Mouse (Mus musculus) limb, embryonic 13.5 days (tissue): ENCODE results near the gene Ciao1. TPM values are rescaled to one million over a fixed set of nuclear protein-coding genes. Genes with fewer than 3 reads are reported as not detected.
"Not testable (repeated sequence)": the region's sequence is repeated elsewhere in the genome, so short reads cannot be mapped to it uniquely, and the experiment has no call there.

Experiments used
- ATAC-seq: fragments of 200-750 bp; cut with Nextera tagmentation; 2 replicates; pipeline ENCODE4 v1.8.0; 2017; ENCODE audit warnings: low read depth, moderate number of reproducible peaks, moderate TSS enrichment; ENCODE audit not compliant: low FRiP score
- H3K27ac ChIP-seq: fragments of 300-500 bp; sonication (generic); 2 replicates; pipeline ENCODE4 v1.5.1; 2015; ENCODE audit warnings: inconsistent platforms, mild to moderate bottlenecking, moderate library complexity
- H3K27me3 ChIP-seq: fragments of 300-500 bp; sonication (generic); 2 replicates; pipeline ENCODE4 v1.6.1; 2015; ENCODE audit warnings: mild to moderate bottlenecking, inconsistent platforms
- H3K36me3 ChIP-seq: fragments of 300-500 bp; sonication (generic); 2 replicates; pipeline ENCODE4 v1.6.1; 2015; ENCODE audit warnings: inconsistent platforms, mild to moderate bottlenecking, moderate library complexity
- H3K4me1 ChIP-seq: fragments of 300-500 bp; sonication (generic); 2 replicates; pipeline ENCODE4 v1.6.1; 2015; ENCODE audit warnings: inconsistent platforms
- H3K4me2 ChIP-seq: fragments of 300-500 bp; sonication (generic); replicated peaks from 2 replicates; pipeline ENCODE4 v1.6.1; 2015; ENCODE audit warnings: inconsistent platforms, mild to moderate bottlenecking, moderate library complexity
- H3K4me3 ChIP-seq: fragments of 300-500 bp; sonication (generic); 2 replicates; pipeline ENCODE4 v1.5.1; 2015; ENCODE audit warnings: moderate library complexity, mild to moderate bottlenecking, inconsistent platforms
- H3K9ac ChIP-seq: fragments of 300-500 bp; sonication (generic); 2 replicates; pipeline ENCODE4 v1.6.1; 2015; ENCODE audit warnings: mild to moderate bottlenecking, inconsistent platforms
- H3K9me3 ChIP-seq: fragments of 300-500 bp; sonication (generic); 2 replicates; pipeline ENCODE4 v1.6.1; 2016; ENCODE audit warnings: inconsistent platforms
- WGBS: fragments of 180-500 bp; shearing (Covaris S2); methylation state at CpG from one replicate; pipeline ENCODE4 v1.1.7; 2015; 5-methylcytosine and 5-hydroxymethylcytosine counted together
- polyA plus RNA-seq: library from polyadenylated mRNA; unstranded; fragments of >200 nt; fragmentation: Nextera tagmentation; extraction: Ambion mirVana; gene quantifications from 2 replicates; pipeline ENCODE4 v1.2.1, GENCODE M21; 2015

Ciao1 gene
- polyA plus RNA-seq, result 65.6 and 67.2 TPM in 2 replicates

DNA sequence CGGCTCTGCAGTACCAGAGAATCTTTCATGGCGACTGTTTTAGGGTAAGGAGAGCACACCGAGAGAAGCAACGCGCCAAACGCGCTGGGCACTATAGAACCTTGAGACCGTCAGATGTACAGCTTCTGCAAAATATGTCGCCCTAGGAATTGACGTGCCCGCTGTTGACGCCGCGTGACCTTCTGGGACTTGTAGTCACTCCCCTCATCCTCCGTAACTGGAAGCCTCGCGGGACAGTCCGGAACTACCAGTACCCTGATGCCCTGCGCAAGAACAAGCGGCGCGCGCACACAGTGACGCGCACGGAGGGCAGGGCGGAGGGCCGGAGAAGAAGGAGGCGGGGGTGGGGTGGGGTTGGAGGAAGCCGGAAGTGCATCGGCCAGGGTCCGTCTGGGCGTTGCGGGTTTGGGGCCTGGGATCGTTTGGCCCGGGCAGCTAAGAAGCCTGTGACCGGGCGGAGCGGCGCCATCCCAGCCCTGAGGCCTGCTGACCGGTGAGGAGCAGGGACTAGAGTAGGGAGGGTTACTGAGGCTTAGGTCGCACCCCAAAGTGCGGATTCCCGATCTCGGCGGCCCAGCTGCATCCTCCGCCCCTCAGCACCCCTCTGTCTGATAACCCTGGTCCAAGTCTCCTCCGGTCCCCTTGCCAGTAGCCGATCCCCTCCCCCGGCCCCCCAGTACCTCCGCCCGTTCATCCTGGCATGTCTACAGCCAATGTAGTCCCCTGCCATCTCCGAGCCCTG is at the start of gene Ciao1, which contains the start of gene Tmem127:
TSS of gene Ciao1 (minus strand) at position 225 of the 742 bp plus-strand sequence.
TSS of gene Tmem127 (plus strand) at position 317 of the 742 bp plus-strand sequence.
- Histone ChIP-seq H3K27ac (peak within 1 kb of the TSS; percentile 48; the same call in 1 of the 2 replicates), H3K4me3 (peak within 1 kb of the TSS; percentile 91), H3K27me3 (no peaks in the 10 kb centered on the region), H3K36me3 (peaks cover 33% of the 10 kb centered on the region), H3K9me3 (no peaks in the 10 kb centered on the region), H3K9ac (peak within 1 kb of the TSS; percentile 90), H3K4me2 (peak within 1 kb of the TSS; percentile 100), H3K4me1 (peaks cover 20% of the 10 kb centered on the region)
- under 1% methylated on average over 50 of the region's 53 CpGs for WGBS
- ATAC-seq, result peak; percentile 99

GRCm38 (mm10) chr2:127297001-127297805 is 49.6 kb upstream of the Ciao1 start:
- H3K27me3 ChIP-seq, result no peaks in the 10 kb centered on the region
- H3K9ac ChIP-seq, result no peak overlapping the region
- H3K36me3 ChIP-seq, result peaks cover 93% of the 10 kb centered on the region
- 0 out of 2 replicates have a peak, but pooled peaks cover 2% of the 10 kb centered on the region for H3K4me1 ChIP-seq
- no peak overlapping the region for H3K4me2 ChIP-seq
- ATAC-seq, result no peak
- 0 out of 2 replicates have a peak overlapping the region, but pooled peaks have one; percentile 3 for H3K27ac ChIP-seq
- H3K9me3 ChIP-seq, result no peaks in the 10 kb centered on the region
- no peak overlapping the region for H3K4me3 ChIP-seq
- 89% methylated on average over 7 of the region's 7 CpGs for WGBS

DNA sequence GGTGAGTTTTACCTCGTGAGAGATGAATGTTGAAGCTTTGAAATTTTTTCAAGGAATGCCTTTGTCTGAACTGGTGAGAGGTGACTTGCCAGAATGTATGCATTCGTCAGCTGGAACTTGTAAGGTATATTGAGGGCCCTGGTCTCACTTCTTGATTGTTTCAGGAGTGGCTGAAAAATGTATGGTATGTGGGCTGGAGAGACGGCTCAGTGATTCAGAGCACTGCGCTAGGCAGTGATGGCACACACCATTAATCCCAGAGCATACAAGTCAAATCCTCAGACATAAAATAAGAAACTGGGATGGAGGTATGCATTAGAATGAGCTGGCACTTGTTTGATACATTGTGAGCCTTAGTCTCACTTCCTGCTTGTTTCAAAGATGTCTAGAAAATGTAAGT is 44.6 kb upstream of the Ciao1 start:
- H3K9ac ChIP-seq, result no peak overlapping the region
- H3K36me3 ChIP-seq, result peaks cover 74% of the 10 kb centered on the region
- H3K9me3 ChIP-seq, result no peaks in the 10 kb centered on the region
- no peak overlapping the region for H3K27ac ChIP-seq
- H3K4me3 ChIP-seq, result no peak overlapping the region
- ATAC-seq, result no peak
- no peaks in the 10 kb centered on the region for H3K4me1 ChIP-seq
- 81% methylated on average over 4 of the region's 4 CpGs for WGBS
- H3K4me2 ChIP-seq, result no peak overlapping the region
- H3K27me3 ChIP-seq, result no peaks in the 10 kb centered on the region

GRCm38 (mm10) chr2:127278162-127278561 is 30.5 kb upstream of the Ciao1 start:
- no peak for ATAC-seq
- no peak overlapping the region for H3K27ac ChIP-seq
- H3K27me3 ChIP-seq, result no peaks in the 10 kb centered on the region
- H3K4me3 ChIP-seq, result no peak overlapping the region
- no peak overlapping the region for H3K9ac ChIP-seq
- H3K4me2 ChIP-seq, result no peak overlapping the region
- H3K4me1 ChIP-seq, result peaks cover 10% of the 10 kb centered on the region; the same call in 1 of the 2 replicates
- 0 out of 2 replicates have a peak, but pooled peaks cover 4% of the 10 kb centered on the region for H3K36me3 ChIP-seq
- no peaks in the 10 kb centered on the region for H3K9me3 ChIP-seq

- no peaks in the 10 kb centered on the region for H3K27me3 ChIP-seq
- WGBS, result 80% methylated on average over 5 of the region's 5 CpGs
- H3K4me1 ChIP-seq, result peaks cover 18% of the 10 kb centered on the region
- no peak overlapping the region for H3K4me3 ChIP-seq
- no peak overlapping the region for H3K27ac ChIP-seq
- no peak for ATAC-seq
- H3K9me3 ChIP-seq, result no peaks in the 10 kb centered on the region
- H3K9ac ChIP-seq, result no peak overlapping the region
- H3K4me2 ChIP-seq, result no peak overlapping the region
- peaks cover 10% of the 10 kb centered on the region for H3K36me3 ChIP-seq
These were observed 28.1 kb upstream of the Ciao1 start for GRCm38 (mm10) chr2:127275551-127276320.

GRCm38 (mm10) chr2:127274590-127274989 is 27.0 kb upstream of the Ciao1 start:
- Histone ChIP-seq H3K36me3 (peaks cover 10% of the 10 kb centered on the region), H3K27ac (no peak overlapping the region), H3K4me2 (no peak overlapping the region), H3K9me3 (no peaks in the 10 kb centered on the region), H3K27me3 (no peaks in the 10 kb centered on the region), H3K4me1 (peaks cover 18% of the 10 kb centered on the region), H3K4me3 (no peak overlapping the region), H3K9ac (no peak overlapping the region)
- no peak for ATAC-seq
- 88% methylated on average over 2 of the region's 2 CpGs for WGBS

DNA sequence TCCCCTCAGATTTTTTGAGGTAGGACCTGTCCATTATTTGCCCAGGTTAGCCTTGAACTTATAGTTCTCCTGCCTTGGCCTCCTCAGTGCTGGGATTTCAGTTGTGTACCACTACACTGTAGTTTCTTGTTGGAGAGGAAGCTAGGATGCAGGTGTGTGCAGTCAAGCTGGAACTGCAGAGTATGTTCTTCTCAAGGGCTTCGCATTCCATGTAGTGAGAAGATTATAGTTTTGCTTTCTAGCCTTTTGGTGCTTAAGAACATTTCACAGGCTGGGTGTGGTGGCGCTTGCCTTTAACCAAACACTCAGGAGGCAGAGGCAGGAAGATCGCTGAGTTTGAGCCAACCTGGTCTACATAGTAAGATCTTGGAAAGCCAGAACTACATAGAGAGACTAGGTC is 25.2 kb upstream of the Ciao1 start:
- Histone ChIP-seq H3K36me3 (peaks cover 10% of the 10 kb centered on the region), H3K4me3 (no peak overlapping the region), H3K27ac (no peak overlapping the region), H3K9me3 (no peaks in the 10 kb centered on the region), H3K9ac (no peak overlapping the region), H3K4me1 (peaks cover 18% of the 10 kb centered on the region), H3K4me2 (no peak overlapping the region), H3K27me3 (no peaks in the 10 kb centered on the region)
- no peak for ATAC-seq
- WGBS, result 93% methylated on average over 3 of the region's 3 CpGs

- not testable (repeated sequence) for H3K9ac ChIP-seq, ATAC-seq, H3K27me3 ChIP-seq, H3K27ac ChIP-seq, H3K9me3 ChIP-seq, H3K36me3 ChIP-seq
- Histone ChIP-seq H3K4me3 (peak overlapping the region; percentile 95; the same call in 1 of the 2 replicates), H3K4me1 (peaks cover 18% of the 10 kb centered on the region), H3K4me2 (peak overlapping the region; percentile 72; the same call in 1 of the 2 replicates)
- WGBS, result 92% methylated on average over 4 of the region's 4 CpGs
These were observed 24.4 kb upstream of the Ciao1 start for GRCm38 (mm10) chr2:127272049-127272448.

- ATAC-seq, result no peak
- Histone ChIP-seq H3K27me3 (no peaks in the 10 kb centered on the region), H3K9ac (peak overlapping the region; percentile 91), H3K27ac (peak overlapping the region; percentile 95; the same call in 1 of the 2 replicates), H3K4me3 (peak overlapping the region; percentile 95), H3K9me3 (no peaks in the 10 kb centered on the region), H3K36me3 (peaks cover 10% of the 10 kb centered on the region), H3K4me1 (peaks cover 18% of the 10 kb centered on the region), H3K4me2 (peak overlapping the region; percentile 72)
- 21% methylated on average over 8 of the region's 8 CpGs for WGBS
These were observed 23.5 kb upstream of the Ciao1 start for GRCm38 (mm10) chr2:127271042-127271515.

GRCm38 (mm10) chr2:127270300-127271041 is 22.9 kb upstream of the Ciao1 start:
- peak overlapping the region; percentile 95 for H3K27ac ChIP-seq
- peak; percentile 94 for ATAC-seq
- WGBS, result 1% methylated on average over 59 of the region's 75 CpGs
- H3K36me3 ChIP-seq, result peaks cover 10% of the 10 kb centered on the region
- H3K27me3 ChIP-seq, result no peaks in the 10 kb centered on the region
- peak overlapping the region; percentile 91 for H3K9ac ChIP-seq
- H3K4me3 ChIP-seq, result peak overlapping the region; percentile 95
- peak overlapping the region; percentile 72 for H3K4me2 ChIP-seq
- H3K4me1 ChIP-seq, result peaks cover 16% of the 10 kb centered on the region
- no peaks in the 10 kb centered on the region for H3K9me3 ChIP-seq
